Mouse (Mus musculus): ENCODE data around the gene Hist1h2bf.
A peak's percentile ranks its signal among the peaks of the same experiment; 100 is the strongest.
"Not testable (repeated sequence)": the region's sequence is repeated elsewhere in the genome, so short reads cannot be mapped to it uniquely, and the experiment has no call there.

Gene Hist1h2bf

DNA sequence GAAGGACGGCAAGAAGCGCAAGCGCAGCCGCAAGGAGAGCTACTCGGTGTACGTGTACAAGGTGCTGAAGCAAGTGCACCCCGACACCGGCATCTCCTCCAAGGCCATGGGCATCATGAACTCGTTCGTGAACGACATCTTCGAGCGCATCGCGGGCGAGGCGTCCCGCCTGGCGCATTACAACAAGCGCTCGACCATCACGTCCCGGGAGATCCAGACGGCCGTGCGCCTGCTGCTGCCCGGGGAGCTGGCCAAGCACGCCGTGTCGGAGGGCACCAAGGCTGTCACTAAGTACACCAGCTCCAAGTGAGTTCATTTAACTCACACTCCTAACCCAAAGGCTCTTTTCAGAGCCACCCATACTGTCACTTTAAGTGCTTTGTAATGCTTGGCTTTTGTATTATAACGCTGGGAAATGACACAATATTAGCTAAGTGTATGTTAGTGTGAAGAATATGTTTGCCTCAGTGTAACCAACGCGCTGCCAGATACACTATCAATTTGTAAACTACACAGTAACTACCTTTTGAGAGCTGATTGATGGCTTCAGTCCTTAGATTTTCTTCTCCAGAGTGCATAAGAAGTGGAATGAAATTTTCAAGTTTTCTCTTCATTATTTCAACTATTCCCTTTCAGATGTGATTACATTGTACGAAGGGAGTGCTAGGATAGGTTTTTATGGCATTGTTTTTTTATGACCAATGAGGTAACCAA lies 2.3 kb downstream of the Hist1h2bf start:
- DNase-seq (ENCODE audit: low read depth, low spot score), result not testable (repeated sequence)

- DNase-seq (ENCODE audit: low read depth, low spot score), result peak; percentile 80
These were observed 2.9 kb downstream of the Hist1h2bf start, which contains the start of the genes Hist1h2ae and Hist1h2bg for GRCm38 (mm10) chr13:23571022-23571503. Hist1h2ae (minus strand) TSS chr13:23571220. Hist1h2bg (plus strand) TSS chr13:23571396.

DNA sequence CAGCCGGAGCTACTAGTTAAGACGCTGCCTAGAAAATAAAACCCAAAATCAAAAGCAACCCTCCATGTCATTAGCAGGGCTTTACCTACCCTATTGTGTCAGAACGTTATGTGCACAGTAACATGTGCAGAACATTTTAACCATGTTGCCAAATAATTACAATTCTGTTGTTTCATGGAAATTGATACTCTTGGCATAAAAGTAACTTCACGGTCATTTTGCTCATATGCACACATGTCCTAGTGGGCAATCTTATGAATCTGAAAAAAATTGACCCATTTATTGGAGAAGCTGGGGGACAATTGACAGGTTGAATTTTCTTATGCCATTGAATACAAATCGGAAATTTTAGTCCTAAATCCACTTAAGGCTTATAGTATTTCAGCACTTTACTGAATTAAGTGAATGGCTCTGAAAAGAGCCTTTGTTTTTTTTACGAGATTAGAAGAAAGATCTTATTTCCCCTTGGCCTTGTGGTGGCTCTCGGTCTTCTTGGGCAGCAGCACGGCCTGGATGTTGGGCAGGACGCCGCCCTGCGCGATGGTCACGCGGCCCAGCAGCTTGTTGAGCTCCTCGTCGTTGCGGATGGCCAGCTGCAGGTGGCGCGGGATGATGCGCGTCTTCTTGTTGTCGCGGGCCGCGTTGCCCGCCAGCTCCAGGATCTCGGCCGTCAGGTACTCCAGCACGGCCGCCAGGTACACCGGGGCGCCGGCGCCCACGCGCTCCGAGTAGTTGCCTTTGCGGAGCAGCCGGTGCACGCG lies 3.6 kb downstream of the Hist1h2bf start:
- not testable (repeated sequence) for DNase-seq (ENCODE audit: low read depth, low spot score)

DNA sequence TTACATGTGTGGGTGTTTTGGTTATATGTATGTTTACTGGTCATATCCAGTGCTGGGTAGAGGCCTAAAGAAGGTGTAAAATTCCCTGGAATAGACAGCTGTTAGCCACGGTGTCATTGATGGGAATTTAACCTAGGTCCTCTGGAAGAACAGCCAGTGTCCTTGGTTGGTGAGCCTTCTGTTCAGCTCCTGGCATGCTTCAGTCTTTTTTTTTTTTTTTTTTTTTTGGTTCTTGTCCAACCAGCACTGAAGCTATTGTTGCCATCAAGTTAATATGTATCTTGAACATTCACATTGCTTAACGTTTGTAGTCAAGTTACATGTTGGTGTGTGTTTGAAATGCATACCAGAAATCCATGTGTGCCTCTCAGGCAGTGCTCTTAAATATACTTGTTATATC lies 9.5 kb downstream of the Hist1h2bf start:
- DNase-seq (ENCODE audit: low read depth, low spot score), result no peak

DNA sequence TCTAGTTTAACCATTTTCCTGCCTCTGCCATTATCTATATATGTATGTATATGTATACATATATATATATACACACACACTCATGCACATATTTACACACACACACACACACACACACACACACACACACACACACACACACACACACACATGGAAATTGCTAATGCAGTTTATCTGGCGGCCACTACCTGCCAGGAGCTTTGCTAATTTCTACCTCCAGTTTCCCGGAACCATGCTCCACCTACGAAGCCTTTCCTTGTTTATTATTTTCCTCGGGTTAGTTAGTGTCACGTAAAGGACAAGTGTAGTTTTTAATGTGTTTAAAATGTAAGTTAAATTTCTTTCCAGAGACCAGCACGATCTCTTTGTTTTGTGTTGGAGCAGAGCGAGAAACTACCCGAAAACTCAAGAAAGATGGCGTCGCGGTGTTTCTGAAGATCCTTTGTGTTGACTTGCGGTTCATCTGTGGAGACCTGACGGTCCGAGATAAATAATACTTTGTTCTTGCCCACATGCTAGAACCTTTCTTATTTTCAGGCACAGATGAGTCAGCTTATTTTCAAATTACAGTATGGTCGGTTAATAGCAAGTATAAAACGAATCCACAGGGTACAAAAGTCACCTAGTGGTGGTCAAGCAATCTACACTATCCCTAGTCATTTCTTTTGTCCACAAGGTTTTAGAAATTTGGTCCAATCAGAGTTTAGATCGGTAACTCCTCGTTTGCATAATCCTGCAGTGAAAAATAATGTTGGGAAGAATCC lies 11.1 kb downstream of the Hist1h2bf start:
- DNase-seq (ENCODE audit: low read depth, low spot score), result no peak

GRCm38 (mm10) chr13:23561883-23562659 lies 11.9 kb downstream of the Hist1h2bf start, which contains the start of gene Hist1h3e:
Hist1h3e (minus strand) TSS chr13:23562369.
- peak; percentile 91 for DNase-seq (ENCODE audit: low read depth, low spot score)

DNA sequence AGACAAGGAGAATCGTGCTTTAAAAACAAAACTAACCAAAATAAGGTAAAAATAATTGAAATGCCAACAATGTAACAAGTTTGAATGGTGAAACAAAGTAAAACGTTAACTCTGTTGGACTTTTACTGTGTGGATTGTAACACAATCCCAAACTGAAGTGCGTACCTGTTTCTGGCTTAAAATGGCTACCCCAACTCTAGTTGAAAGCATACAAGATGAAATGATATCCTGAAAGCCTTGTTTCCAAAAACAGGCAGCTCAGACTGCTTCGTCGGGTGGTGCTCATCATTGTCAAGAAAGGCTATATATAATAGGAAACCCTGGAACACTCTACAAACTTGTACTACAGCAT lies 12.5 kb downstream of the Hist1h2bf start:
- not testable (repeated sequence) for DNase-seq (ENCODE audit: low read depth, low spot score)

DNA sequence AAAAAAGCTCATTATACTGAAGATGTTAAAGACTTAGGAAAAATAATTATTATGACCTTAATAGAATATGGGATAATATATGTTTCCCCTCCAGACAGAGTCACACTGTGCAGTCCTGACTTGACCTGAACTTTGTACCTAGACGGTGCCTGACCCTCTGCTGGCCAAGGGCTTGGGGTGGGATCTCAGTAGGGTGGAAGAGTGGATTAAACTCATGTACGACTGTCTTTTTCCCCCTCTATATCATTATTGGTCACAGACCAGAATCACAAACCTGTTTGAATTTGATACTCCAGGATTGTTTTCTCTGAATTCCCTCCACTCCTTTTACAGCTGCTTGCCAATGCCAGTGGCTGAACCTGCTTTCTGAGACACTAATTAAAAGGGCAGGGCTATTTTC lies 13.3 kb downstream of the Hist1h2bf start:
- DNase-seq (ENCODE audit: low read depth, low spot score), result not testable (repeated sequence)

DNA sequence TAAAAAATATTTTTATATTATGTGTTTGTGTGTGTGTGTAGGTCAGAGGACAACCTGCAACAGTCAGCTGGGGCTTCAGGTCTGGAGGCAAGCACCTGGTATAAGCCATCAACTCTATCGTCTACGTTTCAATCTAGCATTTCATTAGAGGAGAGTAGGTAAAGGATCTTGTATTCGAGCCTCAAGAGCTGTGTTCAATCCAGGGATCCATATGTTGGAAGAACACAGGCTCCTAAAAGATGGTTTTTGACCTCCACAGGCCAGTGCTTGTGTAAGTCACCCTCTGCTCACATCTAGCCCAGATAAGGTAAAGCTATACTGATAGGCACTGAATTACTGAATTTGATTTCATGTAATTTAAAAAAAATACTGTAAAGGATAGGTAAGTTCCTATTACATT lies 17.1 kb downstream of the Hist1h2bf start:
- DNase-seq (ENCODE audit: low read depth, low spot score), result no peak

- peak; percentile 76 for DNase-seq (ENCODE audit: low read depth, low spot score)
These were observed 18.1 kb downstream of the Hist1h2bf start for GRCm38 (mm10) chr13:23555839-23556416.

GRCm38 (mm10) chr13:23554925-23555838 lies 18.8 kb downstream of the Hist1h2bf start:
- no peak for DNase-seq (ENCODE audit: low read depth, low spot score)

GRCm38 (mm10) chr13:23554393-23554792 lies 19.6 kb downstream of the Hist1h2bf start:
- DNase-seq (ENCODE audit: low read depth, low spot score), result no peak

- no peak for DNase-seq (ENCODE audit: low read depth, low spot score)
These were observed 21.0 kb downstream of the Hist1h2bf start, which contains the start of gene Hist1h1d for GRCm38 (mm10) chr13:23552962-23553361. Hist1h1d (plus strand) TSS chr13:23553262.

DNA sequence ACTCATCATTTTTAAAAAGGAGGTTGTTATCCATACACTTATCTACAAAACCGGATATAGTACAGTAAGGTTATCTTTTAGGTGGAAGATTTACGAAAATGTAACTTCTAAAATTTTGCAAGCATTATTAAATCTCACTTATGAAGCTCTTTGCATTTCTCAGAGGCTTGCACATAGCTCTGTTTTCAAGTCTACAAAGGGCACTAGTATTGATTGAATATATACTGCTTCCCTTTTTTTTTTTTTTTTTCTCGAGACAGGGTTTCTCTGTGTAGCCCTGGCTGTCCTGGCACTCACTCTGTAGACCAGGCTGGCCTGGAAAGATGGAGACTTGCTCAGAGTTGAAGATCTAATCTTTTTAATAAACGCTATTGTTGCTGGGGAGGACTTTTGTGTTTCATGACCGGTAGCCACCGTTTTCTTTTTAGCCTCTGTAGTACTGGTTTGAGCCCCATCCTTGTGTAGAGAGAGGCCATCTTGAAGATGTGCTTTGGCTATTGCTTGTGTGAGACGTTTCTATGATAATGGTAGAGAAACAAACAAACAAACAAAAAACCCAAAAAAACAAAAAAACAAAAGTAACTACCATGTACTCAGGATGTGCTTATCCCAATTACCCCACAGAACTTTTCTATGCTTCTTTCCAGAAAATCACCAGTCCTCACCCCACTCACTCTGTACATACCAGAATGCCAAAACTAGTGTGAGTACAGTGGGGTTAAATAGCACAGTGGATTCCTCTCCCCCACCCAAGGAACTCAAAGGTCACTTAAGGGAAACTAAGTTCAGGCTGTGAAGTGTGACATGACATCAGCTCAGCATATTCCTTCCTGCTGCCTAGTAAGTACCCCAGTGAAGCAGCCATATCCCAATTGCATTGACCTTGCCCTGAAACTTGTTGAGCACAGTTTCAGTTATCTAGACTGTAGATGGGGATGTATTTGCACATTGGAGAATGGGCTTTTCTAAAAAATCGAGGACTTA lies 21.8 kb downstream of the Hist1h2bf start:
- DNase-seq (ENCODE audit: low read depth, low spot score), result no peak

DNA sequence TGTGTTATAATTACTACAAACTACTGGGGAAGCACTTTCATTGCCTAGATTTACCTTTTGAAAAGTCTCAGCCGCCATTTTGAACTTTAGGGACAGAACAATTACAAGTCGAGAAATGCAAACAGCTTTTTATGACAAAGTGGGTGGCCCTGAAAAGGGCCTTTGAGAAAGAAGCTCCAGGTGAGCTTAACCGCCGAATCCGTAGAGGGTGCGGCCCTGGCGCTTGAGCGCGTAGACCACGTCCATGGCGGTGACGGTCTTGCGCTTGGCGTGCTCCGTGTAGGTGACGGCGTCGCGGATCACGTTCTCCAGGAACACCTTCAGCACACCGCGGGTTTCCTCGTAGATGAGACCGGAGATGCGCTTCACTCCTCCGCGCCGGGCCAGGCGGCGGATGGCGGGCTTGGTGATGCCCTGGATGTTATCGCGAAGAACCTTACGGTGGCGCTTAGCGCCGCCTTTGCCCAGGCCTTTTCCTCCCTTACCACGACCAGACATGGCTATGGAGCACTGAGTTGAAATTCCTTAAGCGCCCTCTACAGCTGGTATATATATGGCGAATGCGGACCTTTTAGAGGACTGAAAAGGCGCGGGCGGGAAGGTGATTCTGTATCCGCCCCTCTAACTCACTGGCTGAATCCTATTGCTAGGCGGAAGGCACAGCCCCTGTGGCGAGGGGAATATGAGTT lies 22.7 kb downstream of the Hist1h2bf start, which contains the start of gene Hist1h4f:
Gene Hist1h4f (minus strand): TSS at position 503 of the 689 bp plus-strand sequence.
- peak; percentile 83 for DNase-seq (ENCODE audit: low read depth, low spot score)

DNA sequence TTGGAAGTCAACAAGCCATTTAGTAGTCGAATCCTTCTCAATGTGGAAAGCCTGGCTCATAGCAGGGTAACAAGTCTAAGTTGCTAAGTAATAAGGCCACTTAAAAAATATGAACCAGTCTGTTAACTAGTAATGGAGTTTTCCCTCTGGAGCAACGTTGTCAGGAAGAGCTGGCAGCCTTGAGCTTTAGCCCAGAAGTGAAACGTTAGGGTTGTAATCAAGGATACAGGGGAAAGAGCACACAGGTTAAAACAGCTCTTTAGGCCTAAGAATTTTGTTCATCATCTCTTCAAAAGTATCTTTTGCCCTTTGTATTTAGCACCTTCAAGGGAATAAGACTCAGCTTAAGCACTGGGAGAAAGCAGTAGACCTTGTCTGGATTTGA lies 23.2 kb downstream of the Hist1h2bf start:
- no peak for DNase-seq (ENCODE audit: low read depth, low spot score)

DNA sequence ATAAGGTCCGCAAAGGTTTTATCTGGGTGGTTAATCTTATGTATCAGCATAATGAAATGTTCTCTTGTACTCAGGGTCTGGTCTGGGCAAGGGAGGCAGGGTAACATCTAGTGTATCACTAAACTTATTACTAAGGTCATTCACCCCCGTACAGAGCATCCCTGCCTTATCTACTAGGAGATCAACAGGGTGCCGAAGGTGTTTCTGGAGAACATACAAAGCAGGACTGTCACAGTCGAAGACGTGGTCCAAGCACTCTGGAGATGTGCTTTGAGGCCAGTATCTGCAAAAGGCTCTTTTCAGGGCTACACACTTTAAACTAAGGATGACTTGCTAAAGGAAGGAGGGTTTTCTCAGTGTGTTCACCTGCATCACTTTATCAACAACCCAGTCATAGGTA lies 27.3 kb downstream of the Hist1h2bf start:
- DNase-seq (ENCODE audit: low read depth, low spot score), result no peak

DNA sequence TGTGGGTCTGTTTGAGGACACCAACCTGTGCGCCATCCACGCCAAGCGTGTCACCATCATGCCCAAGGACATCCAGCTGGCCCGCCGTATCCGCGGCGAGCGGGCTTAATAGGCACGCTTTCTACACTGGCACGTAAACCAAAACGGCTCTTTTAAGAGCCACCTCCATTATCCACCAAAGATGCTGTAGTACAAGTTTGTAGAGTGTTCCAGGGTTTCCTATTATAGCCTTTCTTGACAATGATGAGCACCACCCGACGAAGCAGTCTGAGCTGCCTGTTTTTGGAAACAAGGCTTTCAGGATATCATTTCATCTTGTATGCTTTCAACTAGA lies 29.2 kb downstream of the Hist1h2bf start:
- not testable (repeated sequence) for DNase-seq (ENCODE audit: low read depth, low spot score)

Data from retina, adult 2 months (tissue).